Mouse (Mus musculus): ENCODE results near the gene Snapc3.

DNA sequence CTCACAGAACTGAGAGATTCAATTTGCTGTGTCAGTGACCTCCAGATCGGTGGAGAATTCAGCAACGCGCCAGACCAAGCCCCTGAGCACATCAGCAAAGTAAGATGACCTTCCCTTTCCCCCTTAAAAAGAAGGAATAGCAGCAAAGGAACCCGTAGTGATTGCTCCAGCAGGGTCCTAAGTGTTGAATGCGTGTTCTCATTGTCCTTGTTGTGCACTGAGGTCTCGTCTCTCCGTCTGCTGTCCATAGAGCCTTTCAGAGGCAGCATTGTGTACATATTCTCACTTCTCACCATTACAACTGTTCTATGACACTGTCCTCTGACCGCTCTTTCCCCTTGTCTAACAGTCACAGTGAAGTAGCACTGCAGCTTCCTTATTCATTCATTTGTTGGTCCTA lies 18.9 kb downstream of the Snapc3 start:
- TF ChIP-seq CTCF (IDR thresholded peaks at IDR 0.05; ENCODE audit: control insufficient read depth, insufficient read depth, insufficient replicate concordance, low read depth, low read length) (no peak), POLR2A (IDR thresholded peaks at IDR 0.05; ENCODE audit: control insufficient read depth, low read depth, low read length) (no peak)
